Mouse (Mus musculus) C2C12 (cell line): ENCODE results near the gene Pgm5. TPM values are rescaled to one million over a fixed set of nuclear protein-coding genes. Genes with fewer than 3 reads are reported as not detected.

Source experiments
- H3K27me3 ChIP-seq: one replicate; pipeline ENCODE4 v1.6.1; 2011; ENCODE audit not compliant: control insufficient read depth, insufficient read depth, insufficient read length
- H3K36me3 ChIP-seq: one replicate; pipeline ENCODE4 v1.6.1; 2011; ENCODE audit not compliant: control insufficient read depth, insufficient read depth
- H3K4me3 ChIP-seq: one replicate; pipeline ENCODE4 v1.5.1; 2011; ENCODE audit warnings: mild to moderate bottlenecking, control low read depth; ENCODE audit not compliant: poor library complexity, insufficient read depth, severe bottlenecking
- H3K79me2 ChIP-seq: one replicate; pipeline ENCODE4 v1.6.1; 2011; ENCODE audit not compliant: control insufficient read depth, insufficient read depth
- H3K79me3 ChIP-seq: one replicate; pipeline ENCODE4 v1.6.1; 2011; ENCODE audit warnings: low read depth, control low read depth
- H3ac ChIP-seq: one replicate; pipeline ENCODE3; 2011; ENCODE audit warnings: low read depth; ENCODE audit not compliant: control insufficient read depth, insufficient read length
- CEBPB ChIP-seq: IDR thresholded peaks from one replicate; pipeline ENCODE4 v1.6.1; 2011; ENCODE audit warnings: low read depth, mild to moderate bottlenecking, control low read depth, moderate library complexity
- CTCF ChIP-seq: IDR thresholded peaks from one replicate; pipeline ENCODE4 v1.5.1; 2011; ENCODE audit not compliant: control insufficient read depth, insufficient read depth, insufficient read length
- FOSL1 ChIP-seq: IDR thresholded peaks from one replicate; pipeline ENCODE4 v1.8.0; 2011; ENCODE audit warnings: mild to moderate bottlenecking, low read length; ENCODE audit not compliant: poor library complexity, insufficient read depth, severe bottlenecking
- MAX ChIP-seq: IDR thresholded peaks from one replicate; pipeline ENCODE4 v1.6.1; 2011; ENCODE audit warnings: mild to moderate bottlenecking, control low read depth
- MYOD1 ChIP-seq: IDR thresholded peaks from one replicate; pipeline ENCODE4 v1.6.1; 2011; ENCODE audit warnings: low read depth; ENCODE audit not compliant: control insufficient read depth, insufficient read length
- MYOG ChIP-seq: IDR thresholded peaks from one replicate; pipeline ENCODE4 v1.6.1; 2011; ENCODE audit not compliant: control insufficient read depth, insufficient read length; ENCODE audit errors: extremely low read depth
- USF1 ChIP-seq: IDR thresholded peaks from one replicate; pipeline ENCODE4 v1.6.1; 2011; ENCODE audit warnings: low read depth, mild to moderate bottlenecking, control low read depth, moderate library complexity
- polyA plus RNA-seq: library from polyadenylated mRNA; unstranded; fragments of >200 nt; fragmentation: generic; extraction: Trizol; gene quantifications from one replicate; pipeline ENCODE4 v1.2.1, GENCODE M21; 2012; ENCODE audit warnings: missing spikeins

The Pgm5 gene
- polyA plus RNA-seq, 1 experiment, result 0.05 TPM

DNA sequence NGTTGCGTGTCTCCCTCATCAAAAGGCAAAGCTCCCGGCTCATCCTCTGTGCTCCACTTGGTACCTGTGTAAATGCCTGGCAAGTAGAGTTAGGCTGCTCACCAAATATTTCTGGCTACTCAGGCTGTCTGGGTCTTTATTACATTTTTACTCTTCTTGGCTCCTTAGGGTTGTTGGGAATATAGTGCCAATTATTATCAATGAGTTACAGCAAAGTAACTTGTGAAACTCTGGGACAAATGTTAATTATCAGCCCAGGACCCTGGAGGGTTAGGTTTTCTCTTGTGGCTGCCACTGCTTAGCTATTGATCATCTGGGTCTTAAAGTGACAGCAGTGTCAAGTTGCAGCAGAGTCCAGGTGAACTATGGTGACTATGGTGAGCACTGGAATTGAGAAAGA is 199.3 kb downstream of the Pgm5 start:
- Histone ChIP-seq H3K4me3 (no peak overlapping the region), H3K27me3 (no peaks in the 10 kb centered on the region), H3K36me3 (no peaks in the 10 kb centered on the region), H3K79me2 (no peaks in the 10 kb centered on the region), H3ac (no peak overlapping the region), H3K79me3 (no peaks in the 10 kb centered on the region)
- TF ChIP-seq USF1, result no peak
- TF ChIP-seq MYOG, result no peak
- TF ChIP-seq CTCF, result no peak
- TF ChIP-seq MYOD1, result no peak
- TF ChIP-seq FOSL1, result no peak
- TF ChIP-seq CEBPB, result no peak
- TF ChIP-seq MAX, result no peak

DNA sequence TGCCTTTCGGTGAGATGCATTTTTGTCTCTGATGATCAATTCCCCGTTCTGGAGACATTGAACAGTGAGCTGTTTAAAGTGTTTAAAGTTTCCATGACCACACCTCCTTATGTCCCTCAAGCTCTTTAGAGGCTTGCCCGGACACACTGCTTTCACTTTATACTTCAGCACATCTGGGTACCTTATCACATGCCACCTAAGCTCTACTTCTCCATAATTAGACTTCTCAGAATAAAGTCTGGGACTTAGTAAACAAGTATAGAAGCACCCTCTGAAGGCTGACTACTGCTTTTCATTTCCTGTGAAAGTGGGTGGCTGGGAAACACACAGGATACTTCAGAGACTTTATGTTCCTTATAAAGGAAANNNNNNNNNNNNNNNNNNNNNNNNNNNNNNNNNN is 204.7 kb downstream of the Pgm5 start:
- TF ChIP-seq FOSL1, result no peak
- Histone ChIP-seq H3K36me3 (no peaks in the 10 kb centered on the region), H3K4me3 (no peak overlapping the region), H3K79me2 (no peaks in the 10 kb centered on the region), H3K79me3 (no peaks in the 10 kb centered on the region), H3ac (no peak overlapping the region), H3K27me3 (no peaks in the 10 kb centered on the region)

DNA sequence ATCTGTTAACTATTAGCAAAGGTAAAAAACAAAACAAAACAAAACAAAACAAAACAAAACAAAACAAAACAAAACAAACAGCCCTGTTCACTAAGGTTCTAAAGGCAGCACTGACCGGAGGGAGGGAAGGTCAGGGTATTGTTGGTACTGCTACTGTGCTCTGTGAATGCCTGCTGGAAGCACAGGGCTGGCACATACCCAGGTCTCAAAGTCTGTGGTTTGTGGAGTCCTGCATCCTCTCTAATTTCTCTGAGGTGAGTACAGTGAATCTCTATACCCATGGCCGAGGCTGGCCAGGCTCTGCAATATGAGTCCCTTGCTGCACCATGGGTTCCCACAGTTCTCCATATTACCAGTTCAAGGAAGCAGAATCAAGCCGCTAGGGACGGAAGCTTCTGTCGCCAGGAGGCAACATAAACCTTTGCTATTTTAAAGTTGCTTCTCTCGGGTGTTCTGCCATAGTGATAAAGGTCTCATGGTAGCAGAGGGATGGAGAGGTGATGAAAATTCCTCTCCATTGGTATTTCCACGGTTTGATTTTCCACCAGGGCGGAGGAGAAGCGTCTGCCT is 208.3 kb downstream of the Pgm5 start:
- TF ChIP-seq MYOD1, result no peak
- no peaks in the 10 kb centered on the region for H3K79me3 ChIP-seq
- H3K36me3 ChIP-seq, result no peaks in the 10 kb centered on the region

DNA sequence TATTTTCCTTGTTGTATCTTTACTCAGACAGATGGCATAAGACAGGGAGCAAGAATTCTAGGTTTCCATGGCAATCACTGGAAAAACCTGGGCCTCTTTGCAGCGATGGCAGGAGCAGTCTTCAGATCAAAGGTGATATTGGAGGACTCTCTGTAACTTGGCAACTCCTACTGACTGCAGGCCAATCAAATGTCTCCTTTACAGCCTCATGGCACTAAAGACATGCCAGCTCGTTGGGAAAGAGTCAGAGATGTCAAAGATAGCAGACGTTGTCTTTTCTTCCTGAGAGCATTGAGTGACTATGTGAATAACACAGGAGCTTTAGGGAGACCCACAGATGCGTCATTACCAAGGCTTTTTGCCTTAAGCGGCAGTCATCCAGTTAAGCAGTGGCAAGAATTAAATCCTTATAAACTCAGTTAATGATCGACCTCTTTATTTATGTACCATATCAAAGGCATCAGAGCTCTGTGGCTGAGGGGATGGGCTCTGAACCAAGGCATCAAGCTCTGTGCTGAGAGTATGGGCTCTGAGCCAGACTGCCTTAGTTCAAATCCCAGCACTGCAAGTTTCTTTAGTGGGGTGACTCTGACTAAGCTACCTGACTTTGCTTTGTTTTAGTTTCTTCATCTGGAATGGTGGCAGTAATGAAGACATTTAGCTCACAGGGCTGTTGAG is 209.2 kb downstream of the Pgm5 start:
- H3K4me3 ChIP-seq, result no peak overlapping the region
- no peaks in the 10 kb centered on the region for H3K36me3 ChIP-seq
- no peak overlapping the region for H3ac ChIP-seq
- no peak for TF ChIP-seq MYOD1
- TF ChIP-seq MAX, result no peak
- TF ChIP-seq USF1, result no peak
- no peak for TF ChIP-seq FOSL1
- no peak for TF ChIP-seq CEBPB
- TF ChIP-seq CTCF, result no peak
- TF ChIP-seq MYOG, result no peak
- no peaks in the 10 kb centered on the region for H3K79me3 ChIP-seq
- H3K27me3 ChIP-seq, result no peaks in the 10 kb centered on the region
- no peaks in the 10 kb centered on the region for H3K79me2 ChIP-seq

More for the DNA sequence above, 208.3 kb downstream of the Pgm5 start:
- Histone ChIP-seq H3K27me3 (no peaks in the 10 kb centered on the region), H3K79me2 (no peaks in the 10 kb centered on the region), H3K4me3 (no peak overlapping the region), H3ac (no peak overlapping the region)

DNA sequence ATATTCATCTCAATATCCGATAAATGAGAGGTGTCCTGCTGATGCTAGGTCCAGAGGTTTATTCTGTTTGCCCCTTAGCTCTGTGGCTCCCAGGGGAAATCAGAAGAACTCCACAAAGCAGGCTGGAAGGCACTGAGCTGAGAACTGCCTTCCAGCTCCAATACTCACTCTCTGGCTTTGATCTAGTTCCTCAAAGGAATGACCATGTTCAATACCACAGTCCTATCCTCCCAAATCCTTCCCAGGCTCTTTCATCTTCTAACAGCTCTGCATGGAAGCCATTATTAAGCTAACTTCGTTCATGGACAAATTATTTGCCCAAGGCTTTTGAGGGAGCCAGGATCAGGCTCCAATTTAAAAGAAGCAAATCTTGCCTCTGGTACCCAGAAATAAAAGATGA is 210.1 kb downstream of the Pgm5 start:
- H3ac ChIP-seq, result no peak overlapping the region
- H3K36me3 ChIP-seq, result no peaks in the 10 kb centered on the region
- no peaks in the 10 kb centered on the region for H3K79me2 ChIP-seq
- TF ChIP-seq USF1, result no peak
- no peak for TF ChIP-seq CTCF
- no peak for TF ChIP-seq MYOG
- no peak for TF ChIP-seq FOSL1
- TF ChIP-seq MYOD1, result no peak
- no peak for TF ChIP-seq MAX
- no peak for TF ChIP-seq CEBPB
- H3K79me3 ChIP-seq, result no peaks in the 10 kb centered on the region
- no peaks in the 10 kb centered on the region for H3K27me3 ChIP-seq
- no peak overlapping the region for H3K4me3 ChIP-seq

DNA sequence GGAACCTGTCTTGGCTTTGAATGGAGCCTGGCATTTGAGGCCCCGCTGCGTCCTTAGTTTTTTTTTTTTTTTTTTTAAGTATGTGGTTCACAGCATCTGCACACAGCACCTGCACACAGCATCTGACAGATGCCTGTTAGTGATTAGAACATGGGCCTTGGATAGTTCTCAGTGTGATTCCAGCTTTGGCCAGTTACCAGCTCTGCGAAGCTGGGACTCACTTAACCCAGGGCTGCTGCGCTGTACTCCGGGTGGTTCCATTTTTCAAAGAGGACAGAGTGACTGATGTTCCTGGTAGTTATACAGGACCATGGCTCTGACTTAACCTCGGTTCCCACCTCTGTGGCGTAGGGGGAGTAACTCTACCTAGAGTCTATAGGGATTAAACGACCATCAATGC is 211.2 kb downstream of the Pgm5 start:
- H3K4me3 ChIP-seq, result no peak overlapping the region
- no peak overlapping the region for H3ac ChIP-seq
- no peaks in the 10 kb centered on the region for H3K27me3 ChIP-seq
- H3K79me2 ChIP-seq, result no peaks in the 10 kb centered on the region
- no peaks in the 10 kb centered on the region for H3K79me3 ChIP-seq
- no peaks in the 10 kb centered on the region for H3K36me3 ChIP-seq
- no peak for TF ChIP-seq MAX
- no peak for TF ChIP-seq CTCF
- TF ChIP-seq MYOG, result no peak
